ENCODE assay signal across 20 mouse cellular contexts in genomic region chr17:88102597-88102996, GRCm38 (mm10).
"Had no signal": no experiment of that assay in that cellular context is flagged by ENCODE, and none has a peak within 500 bp of the region (broad histone marks: within the 10 kb centered on the region; RNA-seq: fewer than 3 reads in every experiment).

No protein-coding gene starts in this region.

- H3K27me3 ChIP-seq: liver, embryonic 13.5 days; liver, embryonic 15.5 days; lung, embryonic 15.5 days; megakaryocyte, embryonic 14.5 days; midbrain, embryonic 12.5 days; neural tube, embryonic 12.5 days; stomach, embryonic 15.5 days had no signal

- H3K9me3 ChIP-seq: liver, embryonic 13.5 days; liver, embryonic 15.5 days; lung, embryonic 15.5 days; megakaryocyte, embryonic 14.5 days; midbrain, embryonic 12.5 days; neural tube, embryonic 12.5 days; stomach, embryonic 15.5 days had no signal

- H3K27ac ChIP-seq: liver, embryonic 13.5 days; liver, embryonic 15.5 days; lung, embryonic 15.5 days; macrophage; midbrain, embryonic 12.5 days; neural tube, embryonic 12.5 days; stomach, embryonic 15.5 days; stomach, postnatal 0 days had no signal

- H3K36me3 ChIP-seq: liver, embryonic 13.5 days; liver, embryonic 15.5 days; lung, embryonic 15.5 days; midbrain, embryonic 12.5 days; neural tube, embryonic 12.5 days; stomach, embryonic 15.5 days had no signal

- ATAC-seq: liver, postnatal 0 days; lung, postnatal 0 days; midbrain, embryonic 16.5 days had no signal

- H3K4me3 ChIP-seq: liver, embryonic 13.5 days; liver, embryonic 15.5 days; lung, embryonic 15.5 days; megakaryocyte, embryonic 14.5 days; midbrain, embryonic 12.5 days; myocyte; neural tube, embryonic 12.5 days; stomach, embryonic 15.5 days had no signal

- H3K4me1 ChIP-seq: liver, embryonic 13.5 days; liver, embryonic 15.5 days; lung, embryonic 15.5 days; megakaryocyte, embryonic 14.5 days; midbrain, embryonic 12.5 days; neural tube, embryonic 12.5 days; stomach, embryonic 15.5 days had no signal

- H3K9ac ChIP-seq: liver, embryonic 13.5 days; liver, embryonic 15.5 days; liver, postnatal 0 days; lung, embryonic 15.5 days; midbrain, embryonic 12.5 days; neural tube, embryonic 12.5 days; stomach, embryonic 15.5 days had no signal

- H3K4me2 ChIP-seq: liver, embryonic 13.5 days; liver, embryonic 15.5 days; lung, embryonic 15.5 days; midbrain, embryonic 12.5 days; neural tube, embryonic 12.5 days; stomach, embryonic 15.5 days had no signal

- DNase-seq: liver, embryonic 13.5 days; liver, postnatal 0 days; lung, adult 2 months; lung, postnatal 14 days; lung, postnatal 36 days; midbrain, embryonic 14.5 days; right cerebral cortex, postnatal 14 days; thymus, adult 2 months; thymus, postnatal 25 days had no signal
